Comparison of ENCODE assay signal across 7 mouse cellular contexts in the genomic region with DNA sequence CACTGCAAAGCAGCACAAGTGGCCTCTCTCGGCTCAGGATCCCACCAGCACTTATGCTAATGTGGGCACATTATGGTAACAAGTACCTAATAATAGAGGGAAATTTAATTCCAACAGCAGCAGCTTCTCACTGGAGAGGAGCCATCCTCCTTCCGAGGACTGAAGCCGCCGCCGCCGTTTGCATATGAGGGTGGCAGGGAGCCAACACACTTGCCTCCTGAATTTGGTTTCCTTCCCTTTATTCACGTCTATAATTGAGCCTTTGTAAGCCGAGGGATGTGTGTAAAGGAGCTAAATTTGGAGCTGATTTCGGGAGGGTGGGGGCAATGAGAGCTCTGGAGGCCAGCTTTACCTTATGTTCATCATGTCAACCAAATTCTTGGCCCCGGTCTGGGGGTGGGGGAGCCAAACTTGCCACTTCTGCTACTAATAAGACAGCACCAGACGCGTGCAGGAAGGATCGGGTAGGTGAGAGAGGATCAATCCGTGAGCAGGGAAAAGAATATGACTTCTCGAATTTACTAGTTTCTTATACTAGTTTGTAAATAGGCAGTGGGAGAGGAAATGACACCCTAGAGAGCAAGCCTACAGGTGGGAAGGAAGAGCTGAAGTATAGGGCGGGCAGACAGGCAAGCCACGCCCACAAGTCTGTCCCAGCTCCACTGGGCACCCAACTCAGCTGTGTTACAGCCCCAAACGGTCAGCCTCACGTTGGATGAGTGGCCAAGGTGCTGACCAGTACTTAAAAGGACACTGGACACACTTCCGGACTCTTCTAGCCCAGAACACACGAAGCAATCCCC. TPM values are rescaled to one million over a fixed set of nuclear protein-coding genes. Genes with fewer than 3 reads are reported as not detected.
DNase-seq lines count a peak whose midpoint lies in the region; ATAC-seq and TF ChIP-seq lines count a peak whose summit lies in the region.

No protein-coding gene starts in this region.

- H3K4me1 ChIP-seq in bone marrow macrophage, adult 2 months (ENCODE audit: control insufficient read depth, insufficient read depth, low read length), result peaks cover 37% of the 10 kb centered on the region
- H3K4me1 ChIP-seq in hindbrain, embryonic 11.5 days (replicated peaks; ENCODE audit: control insufficient read depth, insufficient read depth, low read length), result peaks cover 7% of the 10 kb centered on the region; the same call in 1 of the 2 replicates
- peaks cover 28% of the 10 kb centered on the region for H3K4me1 ChIP-seq in midbrain, embryonic 10.5 days
- H3K4me1 ChIP-seq in stomach, embryonic 15.5 days, result peaks cover 7% of the 10 kb centered on the region; the same call in 1 of the 2 replicates

- H3K9ac ChIP-seq in hindbrain, embryonic 11.5 days (ENCODE audit: low read depth, low read length), result no peak overlapping the region
- H3K9ac ChIP-seq in stomach, embryonic 15.5 days, result no peak overlapping the region

- no peaks in the 10 kb centered on the region for H3K27me3 ChIP-seq in hindbrain, embryonic 11.5 days (ENCODE audit: control insufficient read depth, insufficient read depth, low read length)
- H3K27me3 ChIP-seq in midbrain, embryonic 10.5 days (ENCODE audit: low read depth, poor library complexity, severe bottlenecking), result peaks cover 44% of the 10 kb centered on the region
- no peaks in the 10 kb centered on the region for H3K27me3 ChIP-seq in stomach, embryonic 15.5 days (replicated peaks)

- H3K27ac ChIP-seq in bone marrow macrophage, adult 2 months (ENCODE audit: insufficient read depth, low read depth, low read length), result peak overlapping the region; percentile 57
- peak overlapping the region; percentile 8 for H3K27ac ChIP-seq in hindbrain, embryonic 11.5 days (ENCODE audit: low read depth, low read length)
- peak overlapping the region; percentile 55 for H3K27ac ChIP-seq in midbrain, embryonic 10.5 days (replicated peaks)
- 0 out of 2 replicates have a peak overlapping the region, but pooled peaks have one; percentile 8 for H3K27ac ChIP-seq in stomach, embryonic 15.5 days

- peak overlapping the region; percentile 27 for H3K4me2 ChIP-seq in hindbrain, embryonic 11.5 days (replicated peaks; ENCODE audit: low read depth, low read length)
- peak overlapping the region; percentile 36 for H3K4me2 ChIP-seq in stomach, embryonic 15.5 days

- no peaks in the 10 kb centered on the region for H3K36me3 ChIP-seq in hindbrain, embryonic 11.5 days (ENCODE audit: control insufficient read depth, insufficient read depth, low read length)
- no peaks in the 10 kb centered on the region for H3K36me3 ChIP-seq in midbrain, embryonic 10.5 days
- H3K36me3 ChIP-seq in stomach, embryonic 15.5 days, result no peaks in the 10 kb centered on the region

- H3K4me3 ChIP-seq in bone marrow macrophage, adult 2 months (ENCODE audit: insufficient read depth, low read length), result peak overlapping the region; percentile 35
- H3K4me3 ChIP-seq in hindbrain, embryonic 11.5 days (ENCODE audit: low read depth, low read length), result no peak overlapping the region
- H3K4me3 ChIP-seq in midbrain, embryonic 10.5 days, result peak overlapping the region; percentile 30; the same call in 1 of the 2 replicates
- H3K4me3 ChIP-seq in stomach, embryonic 15.5 days (replicated peaks), result no peak overlapping the region

- DNase-seq in frontal cortex, adult 2 months (ENCODE audit: extremely low spot score in 1 of 2, low spot score in 1 of 2), result peak; percentile 77 to 90
- peak; percentile 61 for DNase-seq in hindbrain, embryonic 11.5 days (ENCODE audit: low spot score)
- peak; percentile 77 for DNase-seq in left cerebral cortex, adult 11 months (ENCODE audit: low spot score)
- no peak for DNase-seq in midbrain, embryonic 10.5 days (ENCODE audit: low spot score)

- no peaks in the 10 kb centered on the region for H3K9me3 ChIP-seq in hindbrain, embryonic 11.5 days (ENCODE audit: control insufficient read depth, low read length)
- no peaks in the 10 kb centered on the region for H3K9me3 ChIP-seq in midbrain, embryonic 10.5 days (replicated peaks)
- H3K9me3 ChIP-seq in stomach, embryonic 15.5 days, result no peaks in the 10 kb centered on the region

- 22% methylated on average over 21 of the region's 21 CpGs for WGBS in hindbrain, embryonic 11.5 days
- 26% methylated on average over 21 of the region's 21 CpGs for WGBS in midbrain, embryonic 10.5 days
- 18% methylated on average over 21 of the region's 21 CpGs for WGBS in stomach, embryonic 15.5 days

- no peak for TF ChIP-seq CTCF in bone marrow macrophage, adult 2 months (IDR thresholded peaks at IDR 0.05; ENCODE audit: low read depth, low read length)

- ATAC-seq in CD4-positive, CD25-positive, alpha-beta regulatory T cell, adult 4 months, result peak; percentile 69
- ATAC-seq in hindbrain, embryonic 11.5 days (ENCODE audit: low FRiP score), result peak; percentile 85
- peak; percentile 33; the same call in 1 of the 2 replicates for ATAC-seq in stomach, embryonic 15.5 days (ENCODE audit: insufficient read depth, low FRiP score, low read depth)

- TF ChIP-seq POLR2A in bone marrow macrophage, adult 2 months (IDR thresholded peaks at IDR 0.05; ENCODE audit: borderline replicate concordance, low read depth, low read length), result no peak

RNA-seq across cellular contexts. Expression of a gene that starts 56.8 kb away (rescaled TPM):
- polyA plus RNA-seq in CD4-positive, CD25-positive, alpha-beta regulatory T cell, adult 4 months (2017; shearing (Covaris generic)), result under 1 TPM; 0.44 to 0.47 TPM
- polyA plus RNA-seq in bone marrow macrophage, adult 2 months (2012; ENCODE audit: insufficient read depth, insufficient read length, missing spikeins), result 0.19 and 0.27 TPM in 2 replicates
- polyA plus RNA-seq in frontal cortex, adult 2 months (2012; rRNA removed), result 5.4 and 8.8 TPM in 2 replicates
- polyA plus RNA-seq in hindbrain, embryonic 11.5 days (2014; fragmentation: Nextera tagmentation; extraction: Ambion mirVana), result 0.15 and 0.32 TPM in 2 replicates
- polyA plus RNA-seq in midbrain, embryonic 10.5 days (2016; fragmentation: Nextera tagmentation; extraction: Ambion mirVana), result not detected in 2 replicates
- polyA plus RNA-seq in stomach, embryonic 15.5 days (2015; fragmentation: Nextera tagmentation; extraction: Ambion mirVana), result 0.08 and 0.13 TPM in 2 replicates

Comparison
In these comparisons a context has a peak if more than half of its experiments do, and no peak if none do; other contexts are left out.
1. ATAC-seq: peak in every context shown above with its lines; median percentile 85 in hindbrain, embryonic 11.5 days; 69 in CD4-positive, CD25-positive, alpha-beta regulatory T cell, adult 4 months; 33 in stomach, embryonic 15.5 days.
2. H3K4me3 ChIP-seq: peak in bone marrow macrophage, adult 2 months (single experiment) and midbrain, embryonic 10.5 days (single experiment); none in hindbrain, embryonic 11.5 days (single experiment) and stomach, embryonic 15.5 days (single experiment).
3. Peak in every context shown above with its lines, with median percentiles within 50 percentile points of each other: H3K27ac ChIP-seq.